Mouse (Mus musculus) CD4-positive, CD25-positive, alpha-beta regulatory T cell, adult 4 months (primary cell): Measurements from ENCODE around the gene Tmem120b. TPM values are rescaled to one million over a fixed set of nuclear protein-coding genes. Genes with fewer than 3 reads are reported as not detected.

Experiments used
- ATAC-seq: one replicate; pipeline ENCODE4 v1.8.0; 2017
- polyA plus RNA-seq, 2 experiments: library from polyadenylated mRNA; unstranded; fragments of 100-300 nt; shearing (Covaris generic); gene quantifications; one replicate each; pipeline ENCODE4 v1.2.1; 2017

Gene Tmem120b
- polyA plus RNA-seq, 2 experiments from 2014 or later = 3.4 to 4.3 TPM

GRCm38 (mm10) chr5:123093077-123093633, 24.9 kb downstream of the Tmem120b start:
- no peak for ATAC-seq

GRCm38 (mm10) chr5:123094238-123094991, 26.2 kb downstream of the Tmem120b start:
- ATAC-seq = no peak

GRCm38 (mm10) chr5:123096299-123096698, 28.1 kb downstream of the Tmem120b start:
- ATAC-seq = no peak

DNA sequence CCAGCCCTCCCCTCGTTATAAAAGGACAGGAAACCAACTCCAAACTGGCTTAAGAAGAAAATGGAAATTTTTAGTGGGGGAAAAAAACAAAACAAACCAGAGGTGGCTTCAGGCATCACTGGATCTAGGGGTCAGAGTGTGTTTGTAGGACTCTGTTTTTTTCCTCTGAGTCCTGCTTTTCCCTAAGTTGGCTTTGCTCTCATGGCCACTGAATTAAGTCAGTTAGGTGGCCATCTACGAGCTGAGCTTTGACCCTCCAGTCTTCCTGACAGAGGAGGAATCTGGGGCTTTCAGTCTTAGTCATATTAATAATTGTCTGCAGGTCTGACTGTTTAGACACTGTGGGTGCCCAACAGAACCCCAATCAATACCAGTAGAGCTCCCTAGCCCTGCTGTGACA, 30.3 kb downstream of the Tmem120b start:
- no peak for ATAC-seq

GRCm38 (mm10) chr5:123102376-123102775, 34.2 kb downstream of the Tmem120b start:
- no peak for ATAC-seq

DNA sequence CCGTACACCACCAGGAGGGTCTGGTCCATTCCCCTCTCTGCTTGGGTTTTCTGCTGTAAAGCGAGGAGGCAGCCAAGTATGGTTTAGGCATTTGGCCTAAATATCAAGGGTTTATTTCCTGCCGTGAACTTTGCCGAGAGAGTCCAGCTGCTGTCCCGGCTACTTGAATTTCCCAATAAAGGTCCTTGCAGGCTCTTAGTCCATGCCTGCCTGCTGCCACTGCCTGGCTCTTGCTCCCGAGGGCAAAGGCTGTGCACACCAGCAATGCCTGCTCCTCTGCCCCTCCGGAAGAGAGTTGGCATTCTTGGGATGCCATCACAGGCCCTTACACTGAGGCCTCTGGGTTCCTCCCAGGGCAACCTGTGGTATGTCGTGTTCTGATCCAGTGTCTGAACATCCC, 35.3 kb downstream of the Tmem120b start:
- no peak for ATAC-seq

- no peak for ATAC-seq
These were observed 36.6 kb downstream of the Tmem120b start for GRCm38 (mm10) chr5:123104769-123105168.

GRCm38 (mm10) chr5:123109452-123110203, 41.4 kb downstream of the Tmem120b start:
- no peak for ATAC-seq

- ATAC-seq = no peak
These were observed 42.1 kb downstream of the Tmem120b start for GRCm38 (mm10) chr5:123110296-123110721.

GRCm38 (mm10) chr5:123114109-123114508, 45.9 kb downstream of the Tmem120b start:
- ATAC-seq = no peak

DNA sequence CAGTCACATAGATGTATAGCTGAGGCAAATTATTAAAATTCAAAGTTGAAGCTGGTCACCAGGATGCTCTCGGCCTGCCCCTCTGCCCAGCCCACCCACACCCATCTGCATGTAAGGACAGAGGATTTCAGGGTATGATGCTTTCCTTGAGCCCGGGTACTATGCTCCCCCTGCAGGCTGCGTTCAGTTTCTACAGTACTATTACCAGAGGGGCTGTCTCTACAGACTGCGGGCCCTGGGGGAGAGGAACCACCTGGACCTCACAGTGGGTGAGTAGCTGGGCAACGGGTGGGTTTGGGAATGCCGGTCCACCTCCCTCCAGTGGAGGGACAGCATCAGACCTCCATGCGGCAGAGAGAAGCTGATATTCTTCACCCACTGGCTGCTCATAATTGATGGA, 46.7 kb downstream of the Tmem120b start:
- no peak for ATAC-seq

DNA sequence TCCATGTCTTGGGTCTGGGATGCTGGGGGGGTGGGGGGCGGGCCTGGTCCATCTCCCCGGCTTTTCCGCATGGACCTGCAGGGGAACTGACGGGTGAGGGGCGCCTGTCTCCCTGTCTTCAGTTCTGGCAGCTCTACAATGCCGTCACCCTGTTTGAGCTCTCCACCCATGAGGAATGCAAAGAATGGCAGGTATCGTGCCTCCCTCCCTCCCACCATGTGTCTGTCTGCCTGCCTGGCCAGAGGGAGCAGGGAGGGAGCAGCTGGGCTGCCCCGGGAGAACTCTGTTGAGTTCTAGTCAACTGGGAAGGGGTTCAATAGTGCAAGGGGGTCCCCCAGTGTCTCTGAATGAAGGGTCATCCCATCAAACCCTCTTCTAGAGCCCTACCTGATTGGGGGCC, 47.9 kb downstream of the Tmem120b start:
- ATAC-seq = no peak

GRCm38 (mm10) chr5:123117257-123117656, 49.0 kb downstream of the Tmem120b start:
- peak; percentile 64 for ATAC-seq

DNA sequence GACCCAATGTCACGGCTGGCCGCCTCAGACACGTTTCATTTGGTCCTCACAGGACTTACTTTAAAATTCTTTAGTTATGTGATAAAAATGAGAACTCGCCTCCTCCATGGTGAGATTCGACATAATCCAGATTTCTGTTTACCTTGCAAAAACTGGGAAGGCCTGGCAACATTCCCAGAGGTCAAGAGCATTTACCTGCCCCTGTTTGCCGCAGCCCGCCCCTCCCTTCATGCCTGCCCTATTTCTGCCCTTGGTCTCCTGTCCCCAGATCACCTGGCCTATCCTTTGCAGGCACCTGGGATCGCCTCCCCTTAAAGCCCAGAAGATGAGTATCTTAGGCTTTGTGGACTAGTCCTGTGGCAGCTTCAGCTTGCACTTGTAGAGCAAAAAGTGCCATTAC, 49.6 kb downstream of the Tmem120b start:
- ATAC-seq = no peak

DNA sequence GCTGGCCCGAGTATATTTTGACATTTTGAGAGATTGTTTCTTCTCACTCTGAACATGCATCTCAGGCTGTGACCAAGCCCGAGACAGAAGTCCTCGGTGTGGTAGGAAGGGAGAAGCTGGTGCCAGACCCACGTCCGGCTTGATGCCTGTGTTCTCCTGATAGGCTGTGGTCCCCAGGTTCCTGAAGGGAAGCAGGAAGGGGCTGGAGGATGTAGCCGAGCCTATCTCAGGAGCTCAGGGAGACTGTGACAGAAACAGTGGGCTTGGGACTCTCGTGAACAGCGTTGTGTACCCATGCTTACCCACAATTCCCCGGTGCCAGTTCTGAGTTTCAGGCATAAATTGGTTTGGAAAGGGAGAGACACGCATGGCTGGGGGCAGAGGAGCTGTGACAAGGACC, 50.6 kb downstream of the Tmem120b start:
- no peak for ATAC-seq

- no peak for ATAC-seq
These were observed 52.5 kb downstream of the Tmem120b start for GRCm38 (mm10) chr5:123120624-123121215.

DNA sequence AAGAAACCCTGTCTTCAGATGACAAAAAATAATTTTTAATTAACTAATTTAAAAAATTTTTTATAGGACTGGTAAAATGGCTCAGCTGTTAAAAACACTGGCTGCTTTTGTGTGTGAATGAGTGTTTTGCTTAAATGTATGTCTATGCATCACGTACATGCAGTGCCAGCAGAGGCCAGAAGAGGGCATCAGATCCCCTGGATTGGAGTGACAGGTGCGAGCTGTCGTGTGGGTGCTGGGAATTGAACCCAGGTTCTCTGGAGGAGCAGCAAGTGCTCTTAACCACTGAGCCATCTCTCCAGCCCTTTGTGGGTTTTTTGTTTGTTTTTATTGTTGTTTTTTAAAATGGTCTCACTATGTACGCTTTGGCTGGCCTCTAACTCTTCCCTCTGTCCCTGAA, 54.0 kb downstream of the Tmem120b start:
- no peak for ATAC-seq

DNA sequence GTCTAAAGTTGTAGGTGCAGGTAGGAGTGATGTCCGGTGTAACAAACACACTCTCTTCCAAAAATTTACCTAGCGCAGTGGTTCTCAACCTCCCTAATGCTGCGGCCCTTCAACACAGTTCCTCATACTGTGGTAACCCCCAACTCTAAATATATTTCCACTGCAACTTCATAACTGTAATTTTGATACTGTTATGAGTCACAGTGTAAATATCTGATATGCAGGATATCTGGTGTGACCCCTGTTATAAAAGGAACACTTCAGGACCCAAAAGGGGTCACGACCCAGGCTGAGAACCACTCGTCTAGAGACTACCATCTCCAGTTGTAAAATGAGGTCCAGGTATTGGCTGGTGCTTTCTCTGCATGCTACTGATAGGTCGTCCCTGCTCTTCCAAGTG, 56.9 kb downstream of the Tmem120b start:
- no peak for ATAC-seq

DNA sequence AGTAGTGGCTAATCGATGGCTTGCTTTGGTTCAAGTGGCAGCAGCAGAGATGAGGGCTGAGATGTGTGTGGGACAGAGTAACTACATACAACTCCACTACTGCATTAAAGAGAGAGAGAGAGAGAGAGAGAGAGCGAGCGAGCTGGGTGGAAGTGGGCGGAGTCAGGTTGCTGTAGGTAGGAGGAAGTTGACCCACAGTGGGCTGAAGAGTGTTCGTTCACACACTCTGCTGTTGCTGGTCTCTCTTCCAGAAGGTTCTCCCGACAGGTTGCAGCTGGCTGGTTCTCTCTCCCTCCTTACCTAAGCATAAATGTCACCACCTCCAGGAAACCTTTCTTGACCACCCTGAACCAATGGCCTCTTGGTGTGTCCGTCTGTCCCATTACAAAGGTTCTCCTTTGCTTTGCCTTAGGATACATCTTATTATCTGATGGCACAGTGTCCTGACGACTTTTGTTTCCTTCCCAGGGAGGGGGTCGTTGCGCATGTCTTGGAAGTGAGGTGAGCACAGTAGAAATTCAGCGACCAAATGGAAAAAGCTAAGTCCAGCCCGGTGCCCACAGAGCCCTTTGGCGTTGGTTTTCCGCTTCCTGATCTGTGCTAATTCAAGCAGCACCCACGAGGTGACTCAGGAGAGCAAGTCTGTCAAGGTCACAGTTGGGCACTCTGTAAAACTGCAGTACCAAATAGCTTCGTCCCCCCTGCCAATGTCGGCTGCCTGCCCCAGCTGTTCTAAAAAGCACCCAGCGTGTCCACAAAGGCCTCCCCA, 57.6 kb downstream of the Tmem120b start:
- peak; percentile 20 for ATAC-seq

DNA sequence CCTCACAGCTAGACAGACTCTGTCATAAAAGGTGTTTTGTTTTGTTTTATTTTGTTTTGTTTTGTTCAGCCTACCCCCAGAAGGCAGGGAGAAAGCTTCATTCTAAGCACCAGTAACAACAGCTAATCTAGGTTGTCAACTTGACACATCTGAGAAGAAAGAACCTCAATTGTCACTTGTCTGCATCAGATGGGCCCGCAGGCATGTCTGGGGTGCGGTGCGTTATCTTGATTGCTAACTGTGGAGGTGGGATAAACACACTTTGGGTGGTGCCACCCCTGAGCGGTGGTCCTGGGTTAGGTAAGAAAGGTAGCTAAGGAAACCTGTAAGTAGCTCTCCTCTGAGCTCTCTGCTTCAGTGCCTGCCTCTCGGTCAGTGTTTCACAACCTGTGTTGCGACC, 58.8 kb downstream of the Tmem120b start:
- ATAC-seq = no peak

DNA sequence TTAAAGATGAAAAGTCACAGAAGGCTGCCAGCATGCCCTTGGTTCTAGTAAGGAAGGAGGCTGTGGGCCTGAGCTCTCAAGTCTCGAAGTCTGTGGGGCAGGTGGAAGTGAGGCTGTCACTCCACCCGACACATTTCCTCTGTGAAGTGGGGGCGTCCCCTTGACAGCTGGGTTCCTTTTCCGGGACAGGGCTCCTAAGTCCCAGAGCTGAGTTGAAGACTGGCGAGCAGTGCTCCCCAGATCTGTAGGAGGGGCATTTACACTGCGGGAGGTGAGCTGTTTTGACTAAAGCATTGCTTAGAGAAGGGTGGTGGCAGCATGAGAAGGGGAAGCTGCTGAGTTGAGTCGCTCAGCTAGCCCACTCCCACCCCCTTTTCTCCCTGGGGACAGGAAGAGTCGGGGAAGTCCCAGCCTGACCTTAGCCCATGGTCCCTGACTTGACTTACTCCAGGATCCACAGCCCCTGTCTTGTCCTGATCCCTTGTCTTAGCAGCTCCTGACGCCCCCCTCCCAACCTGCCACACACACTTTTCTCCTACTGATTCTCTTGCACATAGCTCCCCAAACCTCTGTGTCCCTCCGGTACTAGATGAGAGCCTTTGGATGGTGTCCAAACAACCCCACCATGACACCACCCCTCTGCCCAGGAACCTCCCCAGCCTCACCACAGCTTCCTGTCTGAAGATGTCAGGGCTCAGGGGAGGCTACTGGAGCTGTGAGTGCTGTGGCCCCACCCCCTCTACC, 60.4 kb downstream of the Tmem120b start:
- ATAC-seq = peak; percentile 72
